Mouse (Mus musculus) embryo, embryonic 11 days (tissue): ENCODE data around the gene Gm17190.
"Not testable (repeated sequence)": the region's sequence is repeated elsewhere in the genome, so short reads cannot be mapped to it uniquely, and the experiment has no call there.

ENCODE experiments used
- DNase-seq: peaks from one replicate; pipeline ENCODE4 v3.0.0-alpha.2; 2015

The Gm17190 gene

DNA sequence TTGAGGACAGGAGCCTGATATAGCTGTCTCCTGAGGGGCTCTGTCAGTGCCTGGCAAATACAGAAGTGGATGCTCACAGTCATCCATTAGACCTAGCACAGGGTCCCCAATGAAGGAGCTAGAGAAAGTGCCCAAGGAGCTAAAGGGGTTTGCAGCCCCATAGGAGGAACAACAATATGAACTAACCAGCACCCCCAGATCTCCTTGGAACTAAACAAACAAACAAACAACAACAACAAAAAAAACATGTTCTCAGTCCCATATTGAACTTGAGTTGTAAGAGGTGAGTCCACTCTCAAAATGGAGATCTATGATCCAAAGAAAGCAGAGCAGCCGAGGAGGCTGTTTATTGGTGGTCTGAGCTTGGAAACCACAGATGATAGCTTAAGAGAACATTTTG, at the start of gene Gm17190:
Gene Gm17190 (plus strand): TSS at position 301 of the 400 bp plus-strand sequence.
- DNase-seq = not testable (repeated sequence)

- DNase-seq = no peak
These were observed 42.3 kb upstream of the Gm17190 start for GRCm38 (mm10) chr13:96039536-96039935.

GRCm38 (mm10) chr13:96040275-96041042, 41.4 kb upstream of the Gm17190 start:
- DNase-seq = no peak

- no peak for DNase-seq
These were observed 36.5 kb upstream of the Gm17190 start for GRCm38 (mm10) chr13:96045396-96045795.

DNA sequence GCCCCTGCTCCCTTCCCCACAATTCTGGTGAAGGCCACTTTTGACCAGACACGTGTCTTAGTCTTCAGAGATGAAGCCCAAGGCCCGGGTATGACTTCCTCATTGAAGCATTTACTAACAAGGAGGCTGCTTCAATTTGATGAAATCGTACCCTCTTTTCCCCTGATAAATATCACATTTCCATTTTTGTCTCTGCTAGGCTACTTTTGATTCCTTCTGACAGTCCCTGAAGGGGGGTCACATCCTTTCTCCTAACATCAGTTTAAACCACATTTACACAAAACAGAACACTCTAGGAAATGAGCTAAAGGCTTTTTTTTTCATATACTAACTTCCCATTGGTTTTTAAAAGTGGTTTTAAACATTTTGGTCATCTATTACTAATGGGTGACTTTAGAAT, 29.1 kb upstream of the Gm17190 start:
- no peak for DNase-seq

DNA sequence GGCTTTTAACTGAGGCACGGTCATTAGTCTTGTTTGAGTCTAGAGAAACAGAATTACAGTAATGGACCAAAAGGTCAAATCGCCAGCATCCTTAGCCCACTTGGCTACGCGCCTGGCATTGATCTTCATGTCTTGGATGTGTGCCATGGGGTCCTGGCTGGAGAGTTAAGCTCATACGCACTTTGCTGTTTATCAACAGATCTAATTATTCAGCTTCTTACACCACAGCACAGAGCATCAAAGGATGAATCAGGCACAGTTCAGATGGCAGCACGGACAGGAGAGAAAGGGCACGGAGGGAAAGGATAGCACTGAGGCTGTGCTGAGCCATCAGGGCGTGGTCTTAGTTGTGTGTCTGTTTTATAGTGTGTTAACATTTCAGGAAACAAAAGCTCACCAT, 8.3 kb upstream of the Gm17190 start:
- no peak for DNase-seq

DNA sequence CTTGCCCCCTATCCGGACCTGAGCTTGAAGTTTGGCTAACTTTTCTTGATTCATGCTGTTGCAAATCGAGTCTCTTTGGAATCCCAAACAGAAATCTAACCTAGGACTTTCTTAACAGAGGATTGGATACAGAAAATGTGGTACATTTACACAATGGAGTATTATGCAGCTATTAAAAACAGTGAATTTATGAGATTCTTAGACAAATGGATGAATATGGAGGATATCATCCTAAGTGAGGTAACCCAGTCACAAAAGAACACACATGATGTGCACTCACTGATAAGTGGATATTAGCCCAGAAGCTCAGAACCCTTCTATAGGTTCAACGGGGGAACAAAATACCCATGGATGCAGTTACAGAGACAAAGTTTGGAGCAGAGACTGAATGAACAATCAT, 578 bp upstream of the Gm17190 start, which contains the start of gene Gm20075:
Gene Gm20075 (minus strand): TSS at position 101 of the 400 bp plus-strand sequence.
- DNase-seq = not testable (repeated sequence)

- DNase-seq = no peak
These were observed 3.9 kb downstream of the Gm17190 start for GRCm38 (mm10) chr13:96085581-96086302.

- DNase-seq = no peak
These were observed 9.1 kb downstream of the Gm17190 start for GRCm38 (mm10) chr13:96090929-96091328.

DNA sequence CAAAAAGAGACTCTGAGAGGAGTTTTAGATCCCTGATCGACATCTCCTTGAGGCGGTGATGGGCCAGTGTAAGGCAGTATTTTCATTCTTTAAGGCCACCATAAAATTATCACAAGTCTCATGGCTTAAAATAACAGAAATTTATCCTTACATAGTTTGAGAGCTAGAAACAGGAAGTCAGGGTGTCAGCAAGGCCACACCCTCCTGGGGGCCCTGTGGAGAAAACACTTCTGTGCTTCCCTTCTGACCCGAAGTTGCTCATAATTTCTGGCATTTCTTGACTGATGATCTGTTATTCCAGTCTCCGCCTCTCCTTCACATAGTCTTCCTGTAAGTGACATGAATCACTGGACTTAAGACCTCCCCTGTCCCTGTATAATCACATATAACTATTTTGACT, 24.5 kb downstream of the Gm17190 start:
- no peak for DNase-seq

DNA sequence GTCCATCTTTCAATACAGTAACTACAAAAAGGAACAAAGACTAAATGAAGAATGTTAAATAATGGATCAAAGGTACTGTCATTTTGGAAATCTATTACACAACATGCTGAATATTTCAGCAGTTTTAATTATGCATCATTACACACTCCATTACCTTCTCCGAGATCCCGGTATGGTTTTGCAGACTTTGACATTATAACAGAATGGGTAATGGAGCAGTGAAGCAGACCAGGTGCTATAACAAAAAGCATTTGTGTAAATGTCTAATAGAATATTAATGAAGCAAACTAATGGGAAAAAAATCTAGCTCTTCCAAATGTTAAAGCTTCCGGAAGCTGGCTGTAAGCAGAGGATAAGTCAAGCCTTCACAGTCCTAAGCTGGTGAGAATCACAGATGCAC, 28.9 kb downstream of the Gm17190 start:
- DNase-seq = no peak

- DNase-seq = no peak
These were observed 30.9 kb downstream of the Gm17190 start for GRCm38 (mm10) chr13:96112711-96113110.

- DNase-seq = no peak
These were observed 43.2 kb downstream of the Gm17190 start for GRCm38 (mm10) chr13:96125011-96125410.

DNA sequence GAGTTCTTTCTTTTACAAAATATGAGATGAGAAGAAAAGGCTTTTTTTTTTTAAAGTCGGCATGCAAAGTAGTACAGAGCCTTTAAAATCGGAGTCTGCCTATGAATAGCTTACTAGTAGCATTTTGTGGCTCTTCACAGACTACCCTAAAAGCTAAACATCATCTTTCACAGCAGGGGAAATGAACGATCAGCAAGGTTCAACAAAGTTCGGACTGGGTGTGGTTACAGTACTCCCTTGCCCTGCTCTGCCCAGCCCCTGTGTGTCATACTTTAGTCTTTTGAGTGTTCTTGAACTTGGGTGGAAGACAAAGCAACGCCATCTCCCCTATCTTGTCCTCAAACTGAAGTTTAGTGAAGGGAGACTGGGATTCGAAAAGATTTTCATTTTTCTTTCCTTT, 44.8 kb downstream of the Gm17190 start:
- no peak for DNase-seq

DNA sequence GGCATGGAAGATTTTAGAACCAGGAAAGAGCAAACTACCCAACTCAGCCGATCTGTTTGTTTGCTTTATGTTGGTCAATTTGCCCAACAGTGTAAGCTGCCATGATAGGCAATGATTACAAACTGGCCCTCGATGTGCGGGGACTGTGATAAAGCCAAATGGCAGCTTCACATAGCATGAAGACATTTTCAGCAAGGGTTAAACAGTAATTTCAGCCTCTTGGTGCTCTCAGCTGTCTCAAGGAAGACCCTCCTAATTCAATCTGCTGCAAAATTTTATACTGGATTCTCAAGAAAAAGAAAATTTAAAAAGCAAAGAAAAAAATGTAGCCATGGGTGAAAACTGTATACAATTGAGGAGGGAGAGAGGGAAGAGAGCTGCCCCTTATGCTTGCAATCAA, 47.2 kb downstream of the Gm17190 start:
- no peak for DNase-seq

- DNase-seq = peak; percentile 77
These were observed 49.2 kb downstream of the Gm17190 start for GRCm38 (mm10) chr13:96131050-96131449.

DNA sequence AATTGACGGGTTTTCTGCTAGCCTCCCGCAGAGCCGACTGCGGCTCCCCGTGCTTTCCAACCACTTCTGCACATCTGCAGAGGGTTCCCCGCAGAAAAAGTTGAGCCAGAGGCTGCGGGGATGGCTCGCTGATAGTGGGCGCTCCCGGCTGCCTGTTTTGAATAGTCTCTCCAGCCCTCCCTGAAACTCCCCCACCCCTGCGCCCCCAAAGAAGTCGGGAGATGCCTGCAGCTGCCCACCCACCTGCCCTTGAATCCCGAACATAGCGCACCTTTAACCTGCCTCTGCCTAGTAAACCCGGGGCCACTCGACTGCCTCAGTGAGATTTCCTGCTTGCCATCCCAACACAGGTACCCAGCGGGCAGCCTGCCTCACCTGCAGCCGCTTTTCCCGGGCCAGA, 50.1 kb downstream of the Gm17190 start:
- no peak for DNase-seq

GRCm38 (mm10) chr13:96132401-96132816, 50.6 kb downstream of the Gm17190 start, which contains the start of gene Sv2c:
Gene Sv2c, minus strand, starts transcription at chr13:96132577.
- DNase-seq = peak; percentile 88
